Mouse (Mus musculus) kidney, postnatal 10 days (tissue): ENCODE measurements at regions not wholly inside any gene's neighbourhood (a gene's known extent, or its start where the extent isn't known, plus 50 kb on each side); places are given as distances from the start of the nearest gene placed in this dataset.

Experiments used
- DNase-seq: peaks from one replicate; pipeline ENCODE4 v3.0.0; 2021; ENCODE audit warnings: mixed read lengths

GRCm38 (mm10) chr16:86124182-86124581 is 222.6 kb upstream of the Adamts5 start:
- DNase-seq = no peak

- no peak for DNase-seq
Measured at GRCm38 (mm10) chr16:86122936-86123335, 221.3 kb upstream of the Adamts5 start.

DNA sequence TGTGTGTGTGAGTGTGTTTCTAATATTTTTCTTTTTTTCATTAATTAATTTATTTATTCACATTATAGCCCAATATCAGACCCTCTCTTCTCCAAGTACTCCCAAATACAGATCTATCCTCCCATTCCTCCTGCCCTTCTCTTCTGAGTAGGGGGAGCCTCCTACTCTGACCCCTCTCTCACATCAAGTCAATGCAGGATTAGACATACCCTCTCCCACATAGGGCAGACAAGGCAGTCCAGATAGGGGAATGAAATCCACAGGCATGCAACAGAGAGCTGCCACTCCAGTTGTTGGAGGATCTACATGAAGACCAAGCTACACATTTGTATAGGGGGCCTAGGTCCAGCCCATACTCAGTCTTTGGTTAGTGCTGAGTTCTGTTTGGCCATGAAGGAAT is 216.3 kb upstream of the Adamts5 start:
- DNase-seq = no peak

DNA sequence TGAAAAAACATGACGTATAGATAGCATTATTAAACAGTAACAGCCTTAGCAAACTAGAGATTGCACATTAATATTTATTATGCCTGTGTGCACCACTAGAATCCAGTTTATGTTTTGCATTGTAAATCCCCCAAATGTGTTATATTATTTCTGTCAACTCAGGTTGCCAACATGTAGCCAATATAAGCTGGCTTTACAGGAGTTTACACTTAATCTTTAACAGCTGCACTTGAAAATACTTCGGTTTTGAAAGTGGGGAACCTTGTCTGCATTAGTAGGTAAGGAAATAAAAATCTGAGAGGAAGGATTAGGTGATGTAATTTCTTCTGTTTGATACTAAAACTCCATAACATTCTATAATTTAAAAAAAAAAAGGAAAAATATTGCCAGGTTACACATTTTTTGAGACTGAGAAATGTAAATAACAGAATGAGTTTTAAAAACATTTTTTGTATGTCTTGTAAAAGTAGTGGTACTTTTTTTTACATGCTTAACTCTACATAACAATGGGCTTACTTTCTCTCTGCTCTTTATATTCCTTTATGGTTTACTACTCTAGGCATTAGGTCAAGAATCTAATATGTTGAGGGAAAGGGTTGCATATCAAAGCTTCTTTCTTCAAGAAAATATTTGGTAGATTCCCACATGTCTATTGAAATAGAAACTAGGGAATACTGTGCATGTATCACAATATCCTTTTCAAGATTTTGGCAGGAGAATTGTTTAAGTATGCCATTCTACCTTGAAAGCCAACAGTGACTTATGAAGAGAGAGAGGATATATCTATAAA is 214.2 kb upstream of the Adamts5 start:
- DNase-seq = no peak

GRCm38 (mm10) chr16:86094461-86094860 is 192.8 kb upstream of the Adamts5 start:
- no peak for DNase-seq

- no peak for DNase-seq
Measured at GRCm38 (mm10) chr16:86090175-86090574, 188.5 kb upstream of the Adamts5 start.

- no peak for DNase-seq
Measured at GRCm38 (mm10) chr16:86087421-86087820, 185.8 kb upstream of the Adamts5 start.

- peak; percentile 9 for DNase-seq
Measured at GRCm38 (mm10) chr16:86067628-86068364, 166.2 kb upstream of the Adamts5 start.

GRCm38 (mm10) chr16:86060087-86060486 is 158.5 kb upstream of the Adamts5 start:
- no peak for DNase-seq

- no peak for DNase-seq
Measured at GRCm38 (mm10) chr16:86044695-86045094, 143.1 kb upstream of the Adamts5 start.

DNA sequence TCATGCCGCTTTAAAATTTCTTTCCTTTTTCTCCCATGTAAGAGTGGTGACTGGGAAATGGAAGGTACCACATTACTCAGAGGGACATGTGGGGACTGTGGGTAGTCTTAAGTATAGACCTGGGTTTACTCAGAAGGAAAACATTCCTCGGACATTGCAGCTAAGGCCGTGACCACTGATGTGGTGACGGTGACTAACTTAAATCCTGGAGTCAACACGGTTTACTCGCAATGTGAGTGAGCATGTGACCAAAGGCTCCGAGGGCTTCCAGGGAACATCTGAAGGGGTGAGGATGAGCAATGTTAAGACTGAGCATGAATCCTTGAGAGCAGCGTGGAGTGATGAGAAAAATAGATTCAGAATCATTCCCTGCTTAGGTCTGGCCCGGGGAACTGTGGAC is 133.1 kb upstream of the Adamts5 start:
- DNase-seq = no peak

DNA sequence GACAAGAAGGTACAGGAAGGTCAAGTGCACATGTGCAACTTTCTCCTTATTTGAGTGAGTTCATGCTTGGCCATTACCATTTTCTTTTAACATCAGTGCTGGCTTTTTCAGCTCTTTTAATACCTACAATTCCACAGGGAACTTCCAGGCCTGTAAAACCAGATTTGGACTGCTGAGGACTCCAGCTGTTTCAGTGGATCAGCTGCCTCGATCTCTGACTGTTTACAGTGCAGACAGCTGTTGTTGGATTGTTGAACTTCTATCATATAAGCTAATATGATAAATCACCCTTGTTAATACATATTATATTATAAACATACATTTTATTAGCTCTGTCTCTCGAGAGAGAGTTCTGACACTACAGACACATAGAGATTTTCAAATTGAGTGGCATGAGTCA is 126.1 kb upstream of the Adamts5 start:
- no peak for DNase-seq

- DNase-seq = no peak
Measured at GRCm38 (mm10) chr16:86015336-86015735, 113.7 kb upstream of the Adamts5 start.

DNA sequence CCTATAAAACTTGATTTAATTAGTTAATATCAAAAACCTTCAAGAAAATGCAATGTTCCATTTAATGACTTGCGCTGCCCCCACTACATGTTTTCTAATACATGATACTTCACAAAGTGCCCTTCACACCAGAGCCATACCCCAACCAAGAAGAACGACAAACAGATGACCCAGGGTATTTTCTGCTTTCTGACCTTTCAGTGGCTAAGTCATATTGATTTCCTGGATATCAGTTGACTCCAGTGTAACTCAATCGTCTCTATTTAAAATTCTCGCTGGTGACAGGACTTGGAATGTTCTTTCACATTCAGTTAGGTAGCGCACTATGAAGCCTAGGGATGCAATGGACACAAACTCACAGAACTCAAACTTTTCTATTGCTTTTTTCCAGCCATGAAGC is 109.4 kb upstream of the Adamts5 start:
- DNase-seq = no peak

GRCm38 (mm10) chr16:86009638-86010329 is 108.2 kb upstream of the Adamts5 start:
- DNase-seq = no peak

- DNase-seq = no peak
Measured at GRCm38 (mm10) chr16:86007799-86008198, 106.2 kb upstream of the Adamts5 start.

DNA sequence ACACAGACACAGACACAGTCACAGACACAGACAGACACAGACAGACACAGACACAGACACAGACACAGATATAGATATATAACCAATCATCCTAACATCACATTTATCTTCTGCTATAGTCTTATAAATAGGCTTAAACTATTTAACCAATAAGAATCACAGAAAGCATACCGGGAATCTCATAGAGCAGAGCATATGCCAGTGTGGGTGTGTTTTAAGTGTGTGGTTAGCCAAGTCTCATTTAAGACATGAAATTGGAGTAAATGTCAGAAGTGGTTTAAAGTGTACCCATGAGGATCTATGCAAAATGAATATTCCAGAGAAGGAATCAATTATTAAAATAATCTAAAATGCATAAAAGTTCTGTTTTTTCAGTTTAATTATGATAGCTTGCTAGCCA is 99.2 kb upstream of the Adamts5 start:
- DNase-seq = no peak

- no peak for DNase-seq
Measured at GRCm38 (mm10) chr16:85985841-85986240, 84.2 kb upstream of the Adamts5 start.

DNA sequence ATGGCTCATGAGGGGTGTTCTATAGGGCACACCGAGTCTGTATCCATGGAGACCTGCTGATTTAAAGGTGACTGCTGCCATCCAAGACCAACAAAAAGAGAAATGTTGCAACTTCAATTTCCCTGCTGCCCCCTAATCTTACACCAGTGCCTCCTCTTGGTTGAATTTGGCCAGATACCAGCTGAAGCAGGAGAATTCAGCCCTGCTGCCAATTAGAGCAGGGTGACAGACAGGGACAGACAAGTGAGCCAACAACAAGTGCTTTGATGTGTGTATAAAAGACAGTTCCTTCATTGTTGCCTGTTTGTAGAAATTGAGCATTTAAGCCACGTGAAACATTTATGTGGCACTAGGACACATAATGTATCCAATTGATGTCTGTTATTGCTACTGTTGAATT is 75.5 kb upstream of the Adamts5 start:
- no peak for DNase-seq

DNA sequence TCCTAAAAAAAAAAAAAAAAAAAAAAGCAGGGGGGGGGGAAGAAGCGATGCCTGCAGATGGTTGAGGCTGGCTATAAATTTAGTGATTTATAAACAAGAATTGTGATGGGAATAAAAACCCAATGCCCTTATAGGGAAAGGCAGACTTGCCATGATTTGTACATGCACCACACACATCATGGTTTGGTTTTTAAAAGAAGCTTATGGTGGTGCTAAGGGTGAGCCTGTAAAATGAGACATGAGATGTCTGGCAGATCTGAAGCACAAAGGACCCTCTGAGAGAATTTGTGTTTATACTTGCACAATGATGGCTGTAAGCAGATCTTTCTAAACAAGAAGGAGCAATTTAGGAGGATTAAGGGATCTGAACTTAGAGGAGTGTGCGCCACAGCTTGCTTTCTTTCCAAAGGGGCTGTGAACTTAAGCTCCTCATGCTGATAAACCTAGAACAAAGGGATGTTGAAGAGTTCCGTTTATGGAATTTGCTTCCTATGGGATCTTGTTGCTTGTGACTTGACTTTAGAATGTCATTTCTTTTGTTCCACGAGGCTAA is 65.3 kb upstream of the Adamts5 start:
- DNase-seq = no peak

DNA sequence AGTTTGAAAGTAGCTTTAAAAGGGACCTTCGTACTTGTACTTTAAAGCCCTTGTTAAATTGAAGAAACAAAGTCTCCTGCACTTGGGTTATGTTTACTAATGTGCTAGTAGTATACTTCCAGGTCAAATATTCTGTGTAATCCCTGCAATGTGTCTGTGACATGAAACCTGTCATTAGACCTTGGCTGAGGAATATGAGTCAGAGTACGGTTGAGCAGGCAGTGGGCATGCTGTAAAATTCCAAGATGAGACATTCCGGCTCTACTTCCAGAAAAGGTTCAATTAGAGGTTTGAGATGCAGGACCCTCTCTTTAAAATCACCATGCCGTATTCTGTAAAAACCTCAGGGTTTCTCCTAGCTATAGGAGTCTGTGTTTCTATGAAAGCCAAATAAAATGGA is 64.6 kb upstream of the Adamts5 start:
- no peak for DNase-seq

DNA sequence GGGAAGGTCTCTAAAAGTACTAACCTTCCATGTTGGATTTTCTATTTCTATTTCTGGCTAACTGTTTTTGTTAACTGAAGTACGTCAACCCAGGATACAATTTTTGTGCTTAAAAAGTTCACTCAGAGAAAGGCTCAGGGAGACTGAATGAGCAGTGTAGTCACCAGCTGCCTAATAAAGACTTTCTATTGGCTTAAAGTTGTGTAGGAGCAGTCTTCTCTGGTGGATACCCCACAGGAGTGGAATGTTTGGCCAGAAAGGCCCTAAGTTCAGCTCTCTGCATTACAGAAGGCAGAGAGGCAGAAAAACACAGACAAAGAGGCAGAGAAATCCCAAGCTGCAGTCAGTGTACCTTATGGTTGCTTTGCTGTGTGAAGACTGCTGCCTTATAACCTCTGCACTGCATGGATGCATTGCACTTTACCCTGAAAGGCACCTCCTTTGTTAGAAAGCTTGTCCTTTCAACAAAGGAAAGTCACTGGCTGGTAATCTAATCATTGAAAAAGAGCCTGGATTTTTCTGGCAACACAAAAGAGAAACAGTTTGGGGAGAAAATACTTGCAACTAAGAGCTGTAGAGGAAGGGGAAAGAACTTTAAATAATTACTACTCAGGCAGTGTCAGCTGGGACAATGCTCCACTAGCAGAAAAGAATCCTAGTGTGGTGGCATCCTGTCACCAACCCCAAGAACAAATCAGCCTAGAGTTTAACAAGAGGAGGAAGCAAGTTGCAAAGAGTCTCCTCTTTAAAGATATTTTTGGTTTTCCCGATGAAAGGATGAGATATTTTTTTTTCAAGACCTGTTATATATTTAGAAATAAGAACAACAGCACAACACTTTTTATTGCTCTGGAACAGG is 63.0 kb upstream of the Adamts5 start:
- peak; percentile 16 for DNase-seq
